Comparison of ENCODE assay signal across 8 mouse cellular contexts in genomic region chr11:23256803-23257704, GRCm38 (mm10). TPM values are rescaled to one million over a fixed set of nuclear protein-coding genes. Genes with fewer than 3 reads are reported as not detected.
DNase-seq lines count a peak whose midpoint lies in the region; ATAC-seq lines count a peak whose summit lies in the region.

No protein-coding gene starts in this region.

- peak overlapping the region; percentile 85 for H3K4me2 ChIP-seq in hindbrain, embryonic 12.5 days (replicated peaks)

- H3K27me3 ChIP-seq in hindbrain, embryonic 12.5 days: no peaks in the 10 kb centered on the region

- ATAC-seq in hindbrain, embryonic 12.5 days (ENCODE audit: low FRiP score): no peak

- peak overlapping the region; percentile 100 for H3K27ac ChIP-seq in hindbrain, embryonic 12.5 days

- H3K9me3 ChIP-seq in hindbrain, embryonic 12.5 days (replicated peaks): no peaks in the 10 kb centered on the region

- under 1% methylated on average over 48 of the region's 48 CpGs for WGBS in hindbrain, embryonic 12.5 days

- H3K9ac ChIP-seq in hindbrain, embryonic 12.5 days: peak overlapping the region; percentile 99

- H3K4me3 ChIP-seq in hindbrain, embryonic 12.5 days: peak overlapping the region; percentile 80

- H3K36me3 ChIP-seq in hindbrain, embryonic 12.5 days: peaks cover under 1% of the 10 kb centered on the region; the same call in 1 of the 2 replicates

- H3K4me1 ChIP-seq in hindbrain, embryonic 12.5 days: peaks cover 20% of the 10 kb centered on the region

- peak; percentile 73 for DNase-seq in Muller cell, postnatal 12 days (ENCODE audit: inconsistent ontology term)
- DNase-seq in cerebellum, postnatal 10 days: peak; percentile 75 to 78
- DNase-seq in frontal cortex, postnatal 10 days (ENCODE audit: low spot score in 2 of 2): peak; percentile 61 to 62
- peak; percentile 36 to 49 for DNase-seq in layer of hippocampus, postnatal 14 days (ENCODE audit: low spot score in 2 of 2)
- DNase-seq in lung, postnatal 14 days: peak; percentile 74
- DNase-seq in ovary, postnatal 36 days (ENCODE audit: low spot score): peak; percentile 58
- DNase-seq in thymus, postnatal 25 days: peak; percentile 80

RNA-seq across cellular contexts. Expression of gene Xpo1, which starts 1.2 kb away (rescaled TPM):
- 149 and 159 TPM in 2 replicates for polyA plus RNA-seq in hindbrain, embryonic 12.5 days (2016; fragmentation: Nextera tagmentation; extraction: Ambion mirVana)
- 10 to 100 TPM; 68.2 to 68.8 TPM for total RNA-seq in layer of hippocampus, postnatal 14 days (2021)

RNA-seq across cellular contexts. Expression of gene Usp34, which starts 49.6 kb away (rescaled TPM):
- 29.1 and 34.0 TPM in 2 replicates for polyA plus RNA-seq in hindbrain, embryonic 12.5 days (2016; fragmentation: Nextera tagmentation; extraction: Ambion mirVana)
- 100 to 1,000 TPM; 106 to 114 TPM for total RNA-seq in layer of hippocampus, postnatal 14 days (2021)
